Mouse (Mus musculus) small intestine, adult 2 months (tissue): ENCODE data around the gene Srp68.

ENCODE experiments used
- CTCF ChIP-seq: fragments of 200-500 bp; IDR thresholded peaks from 2 replicates; pipeline ENCODE4 v1.5.1; 2012; ENCODE audit warnings: low read depth, mild to moderate bottlenecking, control low read depth, inconsistent platforms, low read length, moderate library complexity, mixed read lengths; ENCODE audit not compliant: insufficient replicate concordance, insufficient read length; ENCODE audit errors: extremely low read depth
- POLR2A ChIP-seq: fragments of 200-500 bp; IDR thresholded peaks from 2 replicates; pipeline ENCODE4 v1.6.1; 2012; ENCODE audit warnings: low read depth, mild to moderate bottlenecking, control low read depth, inconsistent platforms, low read length, moderate library complexity

DNA sequence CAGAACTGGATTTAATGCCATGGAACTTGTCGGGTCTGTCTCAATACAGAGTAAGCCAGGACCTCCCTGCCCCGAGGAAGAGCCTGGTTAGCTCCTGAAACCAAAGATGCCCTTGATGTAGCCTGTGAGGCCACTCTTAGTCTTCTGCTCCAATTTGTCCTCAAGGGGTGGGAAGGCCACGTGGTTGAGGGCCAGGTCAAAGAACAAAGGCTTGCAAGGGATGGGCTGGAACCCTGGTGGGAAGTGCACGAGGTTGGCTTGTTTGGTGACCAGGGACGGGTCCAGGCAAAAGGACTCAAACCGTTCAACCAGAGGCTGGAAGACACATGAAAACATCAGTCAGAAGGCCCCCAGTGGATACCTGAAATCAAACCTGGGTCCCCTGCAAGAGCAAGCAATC is 28.4 kb downstream of the Srp68 start:
- no peak for TF ChIP-seq CTCF
- no peak for TF ChIP-seq POLR2A
